Mouse (Mus musculus) skeletal muscle tissue, adult 2 months (tissue): ENCODE results near the gene Tmem270.
A peak's percentile ranks its signal among the peaks of the same experiment; 100 is the strongest.
"Not testable (repeated sequence)": the region's sequence is repeated elsewhere in the genome, so short reads cannot be mapped to it uniquely, and the experiment has no call there.

Source experiments
- DNase-seq: peaks from one replicate; pipeline ENCODE4 v3.0.0-alpha.2; 2012; ENCODE audit warnings: low read depth, low spot score

Gene Tmem270

DNA sequence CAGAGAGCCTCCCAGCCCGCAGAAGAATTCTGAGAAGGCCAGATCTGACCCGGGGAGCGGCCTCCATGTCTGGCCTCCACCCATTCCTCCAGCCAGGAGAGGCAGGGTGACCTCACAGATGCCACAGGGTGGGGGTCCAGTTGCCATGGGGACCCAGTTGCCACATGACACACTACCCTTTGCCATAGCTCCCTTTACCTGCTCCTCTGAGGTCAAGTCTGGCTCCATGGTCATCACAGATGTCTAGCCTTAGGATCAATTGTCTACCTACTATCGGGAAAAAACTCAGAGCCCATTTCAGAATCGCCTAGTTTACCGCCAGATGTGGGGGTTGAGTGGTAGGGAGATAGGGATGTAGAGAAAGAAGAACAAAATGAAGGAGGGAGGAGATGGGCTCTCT is at the start of gene Tmem270:
Tmem270 (minus strand) TSS at position 101 of the 400 bp plus-strand sequence.
- DNase-seq = no peak

GRCm38 (mm10) chr5:134955491-134955890 is 49.0 kb upstream of the Tmem270 start:
- DNase-seq = no peak

- DNase-seq = no peak
Measured at GRCm38 (mm10) chr5:134951053-134951884, 44.7 kb upstream of the Tmem270 start.

DNA sequence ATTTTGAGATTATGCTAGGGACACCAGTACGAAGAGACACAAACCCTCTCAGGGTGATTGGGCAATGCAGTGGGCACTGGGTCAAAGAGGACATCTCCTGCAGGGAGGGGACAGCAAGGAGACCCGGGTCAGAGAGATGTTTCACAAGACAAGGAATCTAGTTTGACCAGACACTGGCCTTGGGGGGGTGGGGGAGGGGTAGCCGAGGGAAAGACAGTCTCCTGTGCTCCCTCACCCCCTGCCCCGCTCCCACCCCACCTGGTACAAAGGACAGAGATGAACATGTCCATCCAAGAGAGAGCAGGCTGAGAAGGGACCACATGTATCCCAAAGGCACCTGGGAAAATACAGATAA is 41.5 kb upstream of the Tmem270 start:
- DNase-seq = no peak

DNA sequence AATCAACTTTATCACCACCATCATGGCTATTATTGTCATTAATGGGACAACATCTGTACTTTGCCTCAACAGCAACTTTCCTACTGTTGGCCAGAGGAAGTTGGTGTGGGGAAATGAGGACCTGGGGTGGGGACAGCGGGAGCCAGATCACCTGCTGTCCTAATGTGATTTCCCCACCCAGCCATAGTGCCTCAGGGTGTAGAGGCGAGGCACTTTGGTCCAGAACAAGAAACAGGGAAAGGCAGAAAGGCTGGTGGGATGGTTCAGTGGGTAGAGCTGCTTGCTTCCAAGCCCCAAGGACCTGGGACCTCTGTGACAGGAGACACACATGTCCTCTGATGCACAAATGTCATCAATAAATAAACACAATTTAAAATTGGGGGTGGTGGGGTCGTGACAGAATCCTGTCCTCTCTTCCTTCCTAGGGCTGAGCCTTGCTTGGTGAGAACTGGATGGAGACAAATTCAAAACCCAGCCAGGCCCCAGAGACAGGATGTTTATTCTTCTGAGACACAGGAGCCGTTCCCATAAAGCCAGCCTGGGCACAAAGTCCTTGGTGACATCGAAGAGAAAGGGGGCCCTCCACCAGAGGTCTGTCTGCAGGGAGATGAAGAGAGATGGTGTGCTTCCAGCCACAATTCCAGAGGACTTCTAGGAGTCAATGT is 41.0 kb upstream of the Tmem270 start:
- DNase-seq = no peak

- no peak for DNase-seq
Measured at GRCm38 (mm10) chr5:134946857-134947255, 40.3 kb upstream of the Tmem270 start, which contains the start of gene Cldn4. Cldn4 (minus strand) TSS chr5:134946934.

GRCm38 (mm10) chr5:134946063-134946856 is 39.7 kb upstream of the Tmem270 start:
- no peak for DNase-seq

DNA sequence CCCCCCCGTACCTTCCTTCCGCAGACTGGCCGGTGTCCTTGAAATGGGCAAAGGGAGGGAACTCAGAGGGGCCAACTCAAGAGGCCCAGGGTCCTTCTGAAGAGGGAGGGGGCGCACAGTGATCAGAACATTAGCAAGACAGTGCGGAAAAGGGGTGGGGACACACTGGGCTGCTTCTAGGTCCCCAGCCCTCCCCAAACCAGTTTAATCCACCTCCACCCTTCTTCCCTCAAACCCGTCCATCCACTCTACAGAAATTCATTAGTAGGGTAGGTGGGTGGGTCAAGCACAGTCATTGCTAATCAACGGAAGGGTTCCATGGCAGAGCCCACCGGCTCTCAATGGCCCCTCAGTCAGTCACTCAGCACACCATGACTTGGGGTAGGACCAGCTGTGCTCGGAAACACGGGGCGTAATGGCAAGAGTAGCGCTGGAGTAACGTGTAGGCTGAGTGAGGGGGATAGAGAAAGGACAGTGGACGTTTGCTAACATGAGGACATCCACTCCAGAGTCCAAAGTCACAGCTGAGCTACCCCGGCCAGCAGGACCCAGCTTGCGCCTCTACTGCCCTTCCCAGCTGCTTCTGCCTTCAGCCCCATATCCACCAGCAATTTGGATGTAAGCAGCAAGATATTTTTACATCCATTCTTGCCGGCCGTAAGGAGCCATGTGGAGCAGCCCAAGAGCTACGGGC is 38.9 kb upstream of the Tmem270 start:
- no peak for DNase-seq

GRCm38 (mm10) chr5:134944179-134944578 is 37.6 kb upstream of the Tmem270 start:
- no peak for DNase-seq

GRCm38 (mm10) chr5:134942740-134943139 is 36.2 kb upstream of the Tmem270 start:
- DNase-seq = no peak

DNA sequence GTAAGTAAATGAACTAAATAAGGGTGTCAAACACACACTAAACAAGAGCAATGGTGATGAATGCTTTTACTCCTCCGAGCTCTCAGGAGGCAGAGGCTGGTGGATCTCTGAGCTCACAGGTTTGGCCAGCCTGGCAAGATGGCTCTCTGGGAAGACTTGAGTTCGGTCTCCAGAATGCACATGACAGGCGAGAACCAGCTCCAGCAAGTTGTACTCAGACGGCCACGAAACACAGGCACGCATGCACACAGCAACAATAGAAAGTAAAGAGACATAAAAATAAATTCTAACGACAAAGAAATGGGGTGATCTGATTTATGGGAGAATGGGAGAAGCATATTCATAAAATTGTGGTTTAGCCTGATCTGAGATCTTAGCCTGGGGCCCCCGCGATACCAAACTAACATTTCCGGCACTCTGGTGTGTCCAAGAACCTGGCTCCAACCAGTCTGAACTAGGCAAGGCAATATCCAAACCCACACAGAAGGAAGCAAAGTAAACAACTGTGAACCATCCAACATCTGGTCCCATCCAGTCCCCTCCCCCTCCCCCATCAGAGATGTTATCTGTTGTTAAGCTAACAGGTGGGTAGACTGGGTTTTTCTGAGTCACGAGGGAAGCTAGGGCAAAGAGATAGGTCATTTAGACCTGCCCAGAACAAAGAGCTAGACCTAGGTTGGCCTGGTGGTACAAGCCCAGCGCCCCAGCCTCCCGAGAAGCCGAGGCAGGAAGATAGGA is 35.1 kb upstream of the Tmem270 start:
- no peak for DNase-seq

- not testable (repeated sequence) for DNase-seq
Measured at GRCm38 (mm10) chr5:134939554-134939953, 33.0 kb upstream of the Tmem270 start.

DNA sequence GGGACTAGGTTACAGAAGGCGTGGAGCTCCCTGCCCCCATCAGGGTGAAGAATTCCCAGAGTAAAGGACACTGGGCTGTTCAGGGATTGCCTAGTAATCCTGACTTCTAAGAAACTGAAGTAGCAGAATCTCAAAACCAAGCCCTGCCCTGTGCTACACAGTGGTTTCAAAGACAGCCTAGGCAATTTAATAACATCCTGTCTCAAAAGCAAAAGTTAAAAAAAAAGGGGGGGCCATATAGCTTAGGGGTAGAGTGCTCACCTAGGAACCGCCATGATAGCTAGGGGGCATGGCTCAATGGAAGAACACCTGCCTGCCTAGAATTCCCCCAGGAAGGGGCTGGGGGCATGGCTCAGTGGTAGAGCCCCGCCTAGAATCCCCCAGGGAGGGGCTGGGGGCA is 32.5 kb upstream of the Tmem270 start:
- no peak for DNase-seq

- DNase-seq = no peak
Measured at GRCm38 (mm10) chr5:134936626-134937185, 30.2 kb upstream of the Tmem270 start.

GRCm38 (mm10) chr5:134936051-134936450 is 29.5 kb upstream of the Tmem270 start:
- no peak for DNase-seq

DNA sequence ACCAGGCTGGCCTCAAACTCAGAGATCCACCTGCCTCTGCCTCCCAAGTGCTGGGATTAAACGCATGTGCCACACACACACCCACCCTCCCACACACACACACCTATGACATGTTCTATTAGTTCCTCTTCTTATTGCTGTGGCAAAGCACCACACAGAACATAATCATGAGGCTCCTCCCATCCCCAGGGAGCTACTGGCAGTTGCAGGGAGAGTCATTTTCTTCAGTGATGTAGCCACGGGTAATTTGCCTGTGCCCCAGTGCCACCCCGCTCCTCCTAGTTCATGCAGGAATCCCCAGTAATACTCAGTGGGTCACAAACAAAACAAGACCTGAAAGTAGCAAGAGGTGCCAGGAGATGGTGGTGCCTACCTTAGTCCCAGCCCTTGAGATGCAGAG is 28.1 kb upstream of the Tmem270 start:
- DNase-seq = no peak

DNA sequence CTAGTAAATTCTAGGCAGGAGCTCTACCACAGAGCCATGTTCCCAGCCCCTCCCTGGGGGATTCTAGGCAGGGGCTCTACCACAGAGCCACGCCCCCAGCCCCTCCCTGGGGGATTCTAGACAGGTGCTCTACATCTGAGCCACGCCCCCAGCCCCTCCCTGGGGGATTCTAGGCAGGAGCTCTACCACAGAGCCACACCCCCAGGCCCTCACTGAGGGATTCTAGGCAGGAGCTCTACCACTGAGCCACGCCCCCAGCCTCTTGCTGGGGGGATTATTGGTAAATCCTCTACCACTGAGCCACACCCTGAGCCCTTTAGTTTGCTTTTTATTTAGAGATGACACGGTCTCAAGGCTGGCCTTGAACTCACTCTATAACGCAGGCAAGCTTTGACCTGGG is 27.2 kb upstream of the Tmem270 start:
- not testable (repeated sequence) for DNase-seq

GRCm38 (mm10) chr5:134933281-134933680 is 26.7 kb upstream of the Tmem270 start:
- no peak for DNase-seq

GRCm38 (mm10) chr5:134932903-134933276 is 26.4 kb upstream of the Tmem270 start:
- DNase-seq = peak; percentile 58

GRCm38 (mm10) chr5:134932179-134932902 is 25.8 kb upstream of the Tmem270 start, which contains the start of gene Mettl27:
Mettl27 (plus strand) TSS chr5:134932368.
- peak; percentile 75 for DNase-seq
